Mouse (Mus musculus) midbrain, embryonic 12.5 days (tissue): ENCODE data around the gene Zfp653. TPM values are rescaled to one million over a fixed set of nuclear protein-coding genes. Genes with fewer than 3 reads are reported as not detected.
A peak's percentile ranks its signal among the peaks of the same experiment; 100 is the strongest.

Experiments
- ATAC-seq: fragments of 200-750 bp; cut with Nextera tagmentation; 2 replicates; pipeline ENCODE4 v1.8.0; 2017; ENCODE audit warnings: low read depth, moderate TSS enrichment, moderate library complexity; ENCODE audit not compliant: low FRiP score
- H3K27ac ChIP-seq: fragments of 300-500 bp; sonication (generic); replicated peaks from 2 replicates; pipeline ENCODE4 v1.5.1; 2016; ENCODE audit warnings: mild to moderate bottlenecking
- H3K27me3 ChIP-seq: fragments of 300-500 bp; sonication (generic); 2 replicates; pipeline ENCODE4 v1.6.1; 2016; ENCODE audit warnings: mild to moderate bottlenecking
- H3K36me3 ChIP-seq: fragments of 300-500 bp; sonication (generic); 2 replicates; pipeline ENCODE4 v1.6.1; 2016
- H3K4me1 ChIP-seq: fragments of 300-500 bp; sonication (generic); 2 replicates; pipeline ENCODE4 v1.6.1; 2016
- H3K4me2 ChIP-seq: fragments of 300-500 bp; sonication (generic); replicated peaks from 2 replicates; pipeline ENCODE4 v1.6.1; 2016; ENCODE audit warnings: mild to moderate bottlenecking, moderate library complexity
- H3K4me3 ChIP-seq: fragments of 300-500 bp; sonication (generic); 2 replicates; pipeline ENCODE4 v1.5.1; 2016; ENCODE audit warnings: mild to moderate bottlenecking
- H3K9ac ChIP-seq: fragments of 300-500 bp; sonication (generic); replicated peaks from 2 replicates; pipeline ENCODE4 v1.6.1; 2016; ENCODE audit warnings: mild to moderate bottlenecking, moderate library complexity
- H3K9me3 ChIP-seq: fragments of 300-500 bp; sonication (generic); 2 replicates; pipeline ENCODE4 v1.6.1; 2016; ENCODE audit warnings: mild to moderate bottlenecking
- WGBS: fragments of 180-500 bp; shearing (Covaris S2); methylation state at CpG from one replicate; pipeline ENCODE4 v1.1.7; 2016; 5-methylcytosine and 5-hydroxymethylcytosine counted together
- polyA plus RNA-seq: library from polyadenylated mRNA; unstranded; fragments of >200 nt; fragmentation: Nextera tagmentation; extraction: Ambion mirVana; gene quantifications from 2 replicates; pipeline ENCODE4 v1.2.1, GENCODE M21; 2016

The Zfp653 gene
- polyA plus RNA-seq = 19.0 and 21.2 TPM in 2 replicates

- H3K4me3 ChIP-seq = peak within 1 kb of the TSS; percentile 90
- peak; percentile 98 for ATAC-seq
Observed at GRCm38 (mm10) chr9:22070791-22071573, at the start of gene Zfp653, which contains the start of gene Gm49318. Gene Zfp653, minus strand, starts transcription at chr9:22071376. Gene Gm49318, minus strand, starts transcription at chr9:22071259.

GRCm38 (mm10) chr9:22119543-22119942 is 48.4 kb upstream of the Zfp653 start:
- Histone ChIP-seq H3K4me2 (no peak overlapping the region), H3K27ac (no peak overlapping the region), H3K9me3 (no peaks in the 10 kb centered on the region)

More at GRCm38 (mm10) chr9:22070791-22071573, at the start of gene Zfp653, which contains the start of gene Gm49318:
- peaks cover 51% of the 10 kb centered on the region for H3K36me3 ChIP-seq
- no peaks in the 10 kb centered on the region for H3K9me3 ChIP-seq
- WGBS = under 1% methylated on average over 79 of the region's 87 CpGs
- H3K27ac ChIP-seq = peak within 1 kb of the TSS; percentile 95
- H3K4me2 ChIP-seq = peak within 1 kb of the TSS; percentile 61
- H3K4me1 ChIP-seq = peaks cover 11% of the 10 kb centered on the region
- no peaks in the 10 kb centered on the region for H3K27me3 ChIP-seq
- peak within 1 kb of the TSS; percentile 93 for H3K9ac ChIP-seq

GRCm38 (mm10) chr9:22117754-22118456 is 46.7 kb upstream of the Zfp653 start:
- Histone ChIP-seq H3K4me2 (peak overlapping the region; percentile 93), H3K9ac (peak overlapping the region; percentile 89; the same call in 1 of the 2 replicates), H3K4me1 (peaks cover 19% of the 10 kb centered on the region), H3K4me3 (peak overlapping the region; percentile 94), H3K27me3 (peaks cover 9% of the 10 kb centered on the region), H3K27ac (no peak overlapping the region), H3K36me3 (peaks cover 12% of the 10 kb centered on the region), H3K9me3 (no peaks in the 10 kb centered on the region)
- WGBS = 46% methylated on average over 10 of the region's 10 CpGs
- no peak for ATAC-seq

More at GRCm38 (mm10) chr9:22119543-22119942, 48.4 kb upstream of the Zfp653 start:
- peaks cover 19% of the 10 kb centered on the region for H3K4me1 ChIP-seq
- no peak overlapping the region for H3K4me3 ChIP-seq
- no peak overlapping the region for H3K9ac ChIP-seq
- ATAC-seq = no peak
- H3K27me3 ChIP-seq = peaks cover 11% of the 10 kb centered on the region
- H3K36me3 ChIP-seq = no peaks in the 10 kb centered on the region
- 92% methylated on average over 4 of the region's 4 CpGs for WGBS

- Histone ChIP-seq H3K9ac (peak within 1 kb of the TSS; percentile 89), H3K9me3 (no peaks in the 10 kb centered on the region), H3K27me3 (peaks cover 7% of the 10 kb centered on the region; the same call in 1 of the 2 replicates), H3K36me3 (peaks cover 22% of the 10 kb centered on the region), H3K4me3 (peak within 1 kb of the TSS; percentile 94), H3K4me2 (peak within 1 kb of the TSS; percentile 93), H3K27ac (peak within 1 kb of the TSS; percentile 71), H3K4me1 (peaks cover 19% of the 10 kb centered on the region)
- under 1% methylated on average over 52 of the region's 52 CpGs for WGBS
- peak; percentile 92 for ATAC-seq
Observed at GRCm38 (mm10) chr9:22116740-22117426, 45.7 kb upstream of the Zfp653 start, which contains the start of gene Elof1. Gene Elof1, minus strand, starts transcription at chr9:22117172.

- no peaks in the 10 kb centered on the region for H3K9me3 ChIP-seq
- H3K27me3 ChIP-seq = peaks cover 7% of the 10 kb centered on the region; the same call in 1 of the 2 replicates
- peak overlapping the region; percentile 93 for H3K4me2 ChIP-seq
- H3K27ac ChIP-seq = no peak overlapping the region
- ATAC-seq = no peak
- WGBS = 21% methylated on average over 15 of the region's 15 CpGs
- peak overlapping the region; percentile 89 for H3K9ac ChIP-seq
- peaks cover 19% of the 10 kb centered on the region for H3K4me1 ChIP-seq
- H3K4me3 ChIP-seq = peak overlapping the region; percentile 94
- peaks cover 30% of the 10 kb centered on the region for H3K36me3 ChIP-seq
Observed at GRCm38 (mm10) chr9:22116086-22116485, 44.9 kb upstream of the Zfp653 start.

- Histone ChIP-seq H3K4me1 (peaks cover 19% of the 10 kb centered on the region), H3K27me3 (peaks cover 5% of the 10 kb centered on the region; the same call in 1 of the 2 replicates), H3K9ac (no peak overlapping the region; the same call in 1 of the 2 replicates), H3K9me3 (no peaks in the 10 kb centered on the region), H3K36me3 (peaks cover 33% of the 10 kb centered on the region), H3K4me3 (peak overlapping the region; percentile 94), H3K4me2 (peak overlapping the region; percentile 93), H3K27ac (no peak overlapping the region)
- no peak for ATAC-seq
- 91% methylated on average over 4 of the region's 4 CpGs for WGBS
Observed at GRCm38 (mm10) chr9:22115635-22116034, 44.5 kb upstream of the Zfp653 start.

GRCm38 (mm10) chr9:22108194-22108593 is 37.0 kb upstream of the Zfp653 start:
- H3K9me3 ChIP-seq = no peaks in the 10 kb centered on the region
- H3K36me3 ChIP-seq = peaks cover 32% of the 10 kb centered on the region
- no peak overlapping the region for H3K4me2 ChIP-seq
- 0 out of 2 replicates have a peak, but pooled peaks cover 5% of the 10 kb centered on the region for H3K27me3 ChIP-seq
- no peak for ATAC-seq
- H3K4me3 ChIP-seq = no peak overlapping the region
- no peak overlapping the region for H3K9ac ChIP-seq
- 95% methylated on average over 8 of the region's 9 CpGs for WGBS
- H3K27ac ChIP-seq = no peak overlapping the region
- H3K4me1 ChIP-seq = no peaks in the 10 kb centered on the region

GRCm38 (mm10) chr9:22099922-22100321 is 28.7 kb upstream of the Zfp653 start:
- 10% methylated on average over 18 of the region's 18 CpGs for whole genome bisulfite sequencing

GRCm38 (mm10) chr9:22098993-22099696 is 28.0 kb upstream of the Zfp653 start, which contains the start of gene Cnn1:
Gene Cnn1, plus strand, starts transcription at chr9:22099216.
- Histone ChIP-seq H3K36me3 (no peaks in the 10 kb centered on the region), H3K4me1 (no peaks in the 10 kb centered on the region), H3K9me3 (no peaks in the 10 kb centered on the region), H3K4me3 (no peak within 1 kb of the TSS), H3K4me2 (no peak within 1 kb of the TSS), H3K27ac (no peak within 1 kb of the TSS), H3K9ac (no peak within 1 kb of the TSS), H3K27me3 (peaks cover 57% of the 10 kb centered on the region)
- no peak for ATAC-seq
- WGBS = 14% methylated on average over 14 of the region's 14 CpGs

More at GRCm38 (mm10) chr9:22099922-22100321, 28.7 kb upstream of the Zfp653 start:
- H3K4me2 ChIP-seq = no peak overlapping the region
- ATAC-seq = no peak
- H3K27me3 ChIP-seq = peaks cover 57% of the 10 kb centered on the region
- H3K4me3 ChIP-seq = no peak overlapping the region
- H3K27ac ChIP-seq = no peak overlapping the region
- H3K4me1 ChIP-seq = no peaks in the 10 kb centered on the region
- no peaks in the 10 kb centered on the region for H3K36me3 ChIP-seq
- H3K9ac ChIP-seq = no peak overlapping the region
- H3K9me3 ChIP-seq = no peaks in the 10 kb centered on the region

- Histone ChIP-seq H3K9ac (peak overlapping the region; percentile 51), H3K27ac (no peak overlapping the region), H3K4me3 (peak overlapping the region; percentile 41), H3K36me3 (no peaks in the 10 kb centered on the region), H3K4me2 (peak overlapping the region; percentile 72), H3K27me3 (peaks cover 49% of the 10 kb centered on the region), H3K9me3 (no peaks in the 10 kb centered on the region), H3K4me1 (no peaks in the 10 kb centered on the region)
- WGBS = 4% methylated on average over 24 of the region's 24 CpGs
- ATAC-seq = peak; percentile 60
Observed at GRCm38 (mm10) chr9:22095854-22096307, 24.7 kb upstream of the Zfp653 start.

GRCm38 (mm10) chr9:22092746-22093145 is 21.6 kb upstream of the Zfp653 start:
- 94% methylated on average over 6 of the region's 6 CpGs for WGBS
- no peak overlapping the region for H3K27ac ChIP-seq
- ATAC-seq = no peak
- H3K9ac ChIP-seq = no peak overlapping the region
- H3K9me3 ChIP-seq = no peaks in the 10 kb centered on the region
- no peak overlapping the region for H3K4me3 ChIP-seq
- no peak overlapping the region for H3K4me2 ChIP-seq
- peaks cover 18% of the 10 kb centered on the region for H3K27me3 ChIP-seq
- no peaks in the 10 kb centered on the region for H3K4me1 ChIP-seq
- H3K36me3 ChIP-seq = no peaks in the 10 kb centered on the region
